Mouse (Mus musculus) myocyte (in vitro differentiated cells): ENCODE data around the gene Zfp105.

Experiments
- CEBPB ChIP-seq: IDR thresholded peaks from 2 replicates; pipeline ENCODE4 v1.6.1; 2011; ENCODE audit warnings: mild to moderate bottlenecking, moderate library complexity; ENCODE audit not compliant: poor library complexity, insufficient read depth, severe bottlenecking
- E2F4 ChIP-seq: IDR thresholded peaks from one replicate; pipeline ENCODE4 v1.6.1; 2011; ENCODE audit warnings: mild to moderate bottlenecking, control low read depth, moderate library complexity; ENCODE audit not compliant: insufficient read depth
- MAX ChIP-seq: IDR thresholded peaks from one replicate; pipeline ENCODE4 v1.6.1; 2011; ENCODE audit warnings: low read depth, mild to moderate bottlenecking, control low read depth
- MYOG ChIP-seq, 3 experiments: IDR thresholded peaks; one replicate each; pipeline ENCODE4 v1.6.1; 2011; ENCODE audit warnings: control low read depth in 2 of 3, low read depth in 2 of 3, mild to moderate bottlenecking in 2 of 3; ENCODE audit not compliant: insufficient read length in 2 of 3, control insufficient read depth in 1 of 3, insufficient read depth in 1 of 3
- POLR2A ChIP-seq: IDR thresholded peaks from one replicate; pipeline ENCODE4 v1.6.1; 2011; ENCODE audit warnings: low read depth, mild to moderate bottlenecking, control low read depth, moderate library complexity; ENCODE audit not compliant: insufficient read length
- POLR2AphosphoS2 ChIP-seq: IDR thresholded peaks from one replicate; pipeline ENCODE4 v1.6.1; 2011; ENCODE audit warnings: low read depth, control low read depth; ENCODE audit not compliant: insufficient read length
- SRF ChIP-seq: IDR thresholded peaks from one replicate; pipeline ENCODE4 v1.6.1; 2011; ENCODE audit warnings: low read depth; ENCODE audit not compliant: control insufficient read depth, insufficient read length
- TCF12 ChIP-seq: IDR thresholded peaks from one replicate; pipeline ENCODE4 v1.6.1; 2011; ENCODE audit warnings: mild to moderate bottlenecking, control low read depth; ENCODE audit not compliant: poor library complexity, insufficient read depth, severe bottlenecking
- USF1 ChIP-seq: IDR thresholded peaks from one replicate; pipeline ENCODE4 v1.6.1; 2011; ENCODE audit warnings: low read depth, mild to moderate bottlenecking, control low read depth, moderate library complexity

- TF ChIP-seq POLR2A (no peak), E2F4 (no peak), MAX (no peak), CEBPB (no peak), SRF (no peak), POLR2AphosphoS2 (no peak), USF1 (no peak), TCF12 (no peak), MYOG (IDR thresholded peaks at IDR 0.05; ENCODE audit: control insufficient read depth in 1 of 3, insufficient read depth in 1 of 3, insufficient read length in 2 of 3, low read depth in 2 of 3) (no peak)
These were observed 37.5 kb upstream of the Zfp105 start, which contains the start of gene Zkscan7 for GRCm38 (mm10) chr9:122885385-122885784.
